Mouse (Mus musculus) heart, postnatal 10 days (tissue): ENCODE measurements at regions not wholly inside any gene's neighbourhood (a gene's known extent, or its start where the extent isn't known, plus 50 kb on each side); places are given as distances from the start of the nearest gene placed in this dataset.

Experiments used
- DNase-seq, 2 experiments: peaks; one replicate each; pipeline ENCODE4 v3.0.0; 2021
- intact Hi-C: fragments of 180-260 bp; cut with DNase I; formaldehyde crosslinking; loops from one replicate; pipeline ENCODE4 v1.15.1; 2025

GRCm38 (mm10) chr2:81089121-81089520 is 472.1 kb downstream of the Nup35 start:
- no peak for DNase-seq
- intact Hi-C loops, result no loop called here

GRCm38 (mm10) chr2:81105834-81106233 is 488.8 kb downstream of the Nup35 start:
- intact Hi-C loops, result no loop called here
- no peak for DNase-seq

- DNase-seq, result no peak
- intact Hi-C loops, result no loop called here
Observed at GRCm38 (mm10) chr2:81118757-81119156, 501.7 kb downstream of the Nup35 start.

GRCm38 (mm10) chr2:81120460-81121051 is 503.5 kb downstream of the Nup35 start:
- intact Hi-C loops, result no loop called here
- DNase-seq, result no peak

- intact Hi-C loops, result no loop called here
Observed at GRCm38 (mm10) chr2:81136473-81137082, 519.5 kb downstream of the Nup35 start.

GRCm38 (mm10) chr2:81143600-81143999 is 526.6 kb downstream of the Nup35 start:
- peak; percentile 2 to 3 for DNase-seq
- intact Hi-C loops, result no loop called here

More at GRCm38 (mm10) chr2:81136473-81137082, 519.5 kb downstream of the Nup35 start:
- no peak for DNase-seq

GRCm38 (mm10) chr2:81146458-81146857 is 529.4 kb downstream of the Nup35 start:
- no peak for DNase-seq
- intact Hi-C loops, result no loop called here

- DNase-seq, result no peak
- intact Hi-C loops, result no loop called here
Observed at GRCm38 (mm10) chr2:81148112-81148511, 531.1 kb downstream of the Nup35 start.

GRCm38 (mm10) chr2:81182421-81182820 is 565.4 kb downstream of the Nup35 start:
- DNase-seq, result no peak
- intact Hi-C loops, result no loop called here

GRCm38 (mm10) chr2:81185976-81186375 is 568.9 kb downstream of the Nup35 start:
- DNase-seq, result no peak
- intact Hi-C loops, result no loop called here

- intact Hi-C loops, result no loop called here
- no peak for DNase-seq
Observed at GRCm38 (mm10) chr2:81190831-81191230, 573.8 kb downstream of the Nup35 start.

- no peak for DNase-seq
- intact Hi-C loops, result no loop called here
Observed at GRCm38 (mm10) chr2:81200541-81200940, 583.5 kb downstream of the Nup35 start.
